In the genomic region with DNA sequence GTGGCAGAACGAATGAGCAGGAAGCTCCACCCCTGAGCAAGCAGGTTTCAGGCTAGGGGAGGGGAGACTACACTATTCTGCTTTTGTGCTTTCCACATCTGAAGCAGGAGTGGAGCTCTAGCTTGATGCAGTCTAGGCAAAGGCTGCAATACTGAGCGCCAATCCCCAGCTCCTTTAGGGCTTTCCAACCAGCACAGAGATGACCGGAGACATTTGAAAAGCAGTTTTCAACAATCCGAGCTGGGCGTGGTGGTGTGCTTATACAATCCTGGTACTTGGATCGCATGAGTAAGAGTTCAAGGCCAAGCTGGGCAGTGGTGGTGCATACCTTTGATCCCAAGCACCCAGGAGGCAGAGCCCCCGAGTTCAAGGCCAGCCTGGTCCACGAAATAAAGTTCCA, we compare ENCODE assay signal across 1 mouse cellular context.
TF ChIP-seq lines count a peak whose summit lies in the region.

No protein-coding gene starts in this region.

TF ChIP-seq in ES-E14, 5 proteins besides CTCF, POLR2A, EP300 and RAD21:
- TF ChIP-seq CHD2 (IDR thresholded peaks at IDR 0.05; ENCODE audit: low read depth, low read length) (no peak), ZC3H11A (IDR thresholded peaks at IDR 0.05; ENCODE audit: borderline replicate concordance, low read depth, low read length) (no peak), HCFC1 (IDR thresholded peaks at IDR 0.05; ENCODE audit: borderline replicate concordance, insufficient read depth, low read length) (no peak), ZNF384 (IDR thresholded peaks at IDR 0.05; ENCODE audit: low read depth, low read length) (no peak), MAFK (IDR thresholded peaks at IDR 0.05; ENCODE audit: insufficient read depth, low read depth, low read length) (no peak)
